Mouse (Mus musculus) kidney, adult 2 months (tissue): Measurements from ENCODE around the gene Asgr2.

ENCODE experiments used
- CTCF ChIP-seq: fragments of 200-500 bp; conservative IDR thresholded peaks from 2 replicates; pipeline ENCODE4 v1.5.1; 2011; ENCODE audit warnings: low read depth, mild to moderate bottlenecking, control low read depth, low read length, moderate library complexity, mixed read lengths; ENCODE audit not compliant: insufficient read depth, insufficient read length
- POLR2A ChIP-seq: fragments of 200-500 bp; IDR thresholded peaks from one replicate; pipeline ENCODE4 v1.6.1; 2011; ENCODE audit warnings: low read depth, low read length, control low read depth

GRCm38 (mm10) chr11:70084563-70084962 is 7.9 kb upstream of the Asgr2 start:
- TF ChIP-seq POLR2A = no peak
- no peak for TF ChIP-seq CTCF
